Mouse (Mus musculus) testis, adult 2 months (tissue): ENCODE data around the gene Cd300e.

Source experiments
- CTCF ChIP-seq: fragments of 200-500 bp; IDR thresholded peaks from 2 replicates; pipeline ENCODE4 v1.5.1; 2012; ENCODE audit warnings: low read depth, mild to moderate bottlenecking, inconsistent platforms, low read length, moderate library complexity; ENCODE audit not compliant: control insufficient read depth, insufficient read depth, insufficient replicate concordance
- POLR2A ChIP-seq: fragments of 200-500 bp; IDR thresholded peaks from 2 replicates; pipeline ENCODE4 v1.6.1; 2012; ENCODE audit warnings: low read depth, mild to moderate bottlenecking, inconsistent platforms, low read length, moderate library complexity; ENCODE audit not compliant: control insufficient read depth

GRCm38 (mm10) chr11:115004070-115004469 lies 57.9 kb downstream of the Cd300e start:
- TF ChIP-seq POLR2A (no peak), CTCF (no peak)
